ENCODE assay signal across 8 mouse cellular contexts in the genomic region with DNA sequence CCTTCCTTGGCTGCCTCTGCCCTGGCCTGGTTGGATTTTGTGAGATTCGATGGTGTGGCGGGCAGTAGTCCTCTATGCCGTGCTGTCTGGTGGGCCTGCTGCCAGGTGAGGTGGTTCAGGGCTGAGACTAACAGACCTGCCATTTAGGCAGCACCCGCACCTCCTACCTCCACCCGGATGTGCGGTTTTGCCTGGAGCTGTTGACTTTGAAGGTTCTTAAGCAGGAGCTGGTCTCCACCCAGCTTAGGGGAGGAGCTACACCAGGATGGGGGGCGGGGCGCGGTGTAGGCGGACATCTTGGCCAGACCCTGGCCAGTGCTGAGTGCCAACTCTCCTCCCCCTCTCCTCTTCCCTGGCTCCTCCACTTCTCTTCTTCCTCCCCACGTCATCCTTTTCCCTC. TPM values are rescaled to one million over a fixed set of nuclear protein-coding genes. Genes with fewer than 3 reads are reported as not detected.
DNase-seq lines count a peak whose midpoint lies in the region; ATAC-seq and TF ChIP-seq lines count a peak whose summit lies in the region.

No protein-coding gene starts in this region.

- WGBS in hindbrain, embryonic 11.5 days = 59% methylated on average over 11 of the region's 11 CpGs
- 62% methylated on average over 11 of the region's 11 CpGs for WGBS in hindbrain, embryonic 12.5 days
- 56% methylated on average over 11 of the region's 11 CpGs for WGBS in liver, adult 2 months

- intact Hi-C loops in heart, postnatal 25 days (cut with DNase I) = loop anchor here (1.0 kb wide), 1 partner anchor 52 kb away; no protein-coding TSS in a partner anchor

- H3K36me3 ChIP-seq in hindbrain, embryonic 11.5 days (ENCODE audit: control insufficient read depth, insufficient read depth, low read length) = no peaks in the 10 kb centered on the region
- H3K36me3 ChIP-seq in hindbrain, embryonic 12.5 days = no peaks in the 10 kb centered on the region
- H3K36me3 ChIP-seq in ES-E14 (ENCODE audit: control insufficient read depth, insufficient read depth, low read length, poor library complexity, severe bottlenecking) = no peaks in the 10 kb centered on the region
- H3K36me3 ChIP-seq in liver, adult 2 months (ENCODE audit: control insufficient read depth, insufficient read depth, low read length) = no peaks in the 10 kb centered on the region

- TF ChIP-seq CTCF in liver, adult 2 months (IDR thresholded peaks at IDR 0.05; ENCODE audit: low read depth, low read length) = no peak

- no peaks in the 10 kb centered on the region for H3K9me3 ChIP-seq in hindbrain, embryonic 11.5 days (ENCODE audit: control insufficient read depth, low read length)
- H3K9me3 ChIP-seq in hindbrain, embryonic 12.5 days (replicated peaks) = no peaks in the 10 kb centered on the region
- H3K9me3 ChIP-seq in ES-E14 (ENCODE audit: control insufficient read depth, insufficient read depth, low read depth, low read length) = no peaks in the 10 kb centered on the region

- in situ Hi-C loops in ES-E14 (cut with MboI; ENCODE audit: low sequenced_read_pairs in 2 of 2, unreplicated experiment in 2 of 2) = no loop called here

- DNase-seq in hindbrain, embryonic 11.5 days (ENCODE audit: low spot score) = peak; percentile 45
- DNase-seq in ES-E14 (ENCODE audit: low read depth, low spot score) (peak; percentile 78), adipocyte (ENCODE audit: low spot score) (no peak)
- DNase-seq in embryo, embryonic 10 days (ENCODE audit: low spot score) = peak; percentile 33
- peak; percentile 61 for DNase-seq in heart, postnatal 25 days (ENCODE audit: low spot score)
- DNase-seq in liver, adult 2 months (ENCODE audit: extremely low read depth, low read depth, low spot score) = peak; percentile 3
- DNase-seq in retina, embryonic 14.5 days (ENCODE audit: low spot score) = peak; percentile 48

- H3K27ac ChIP-seq in hindbrain, embryonic 11.5 days (ENCODE audit: low read depth, low read length) = no peak overlapping the region
- H3K27ac ChIP-seq in hindbrain, embryonic 12.5 days = no peak overlapping the region
- no peak overlapping the region for H3K27ac ChIP-seq in ES-E14 (ENCODE audit: insufficient read depth, low read depth, low read length, poor library complexity, severe bottlenecking)
- no peak overlapping the region for H3K27ac ChIP-seq in liver, adult 2 months (replicated peaks; ENCODE audit: insufficient read depth, low read depth, low read length)

- ATAC-seq in hindbrain, embryonic 11.5 days (ENCODE audit: low FRiP score) = no peak; the same call in 1 of the 2 replicates
- no peak for ATAC-seq in hindbrain, embryonic 12.5 days (ENCODE audit: low FRiP score)

- H3K4me3 ChIP-seq in hindbrain, embryonic 11.5 days (ENCODE audit: low read depth, low read length) = no peak overlapping the region
- no peak overlapping the region for H3K4me3 ChIP-seq in hindbrain, embryonic 12.5 days
- peak overlapping the region; percentile 33 to 47; a peak in 2 of 4 replicates for H3K4me3 ChIP-seq in ES-E14 (ENCODE audit: insufficient read depth in 1 of 2, low read depth in 1 of 2, low read length in 2 of 2, poor library complexity in 1 of 2, severe bottlenecking in 1 of 2)
- no peak overlapping the region for H3K4me3 ChIP-seq in liver, adult 2 months (ENCODE audit: insufficient read depth, low read depth, low read length)

- no peaks in the 10 kb centered on the region for H3K79me2 ChIP-seq in liver, adult 2 months (ENCODE audit: control insufficient read depth, insufficient read depth, low read length)

- H3K27me3 ChIP-seq in hindbrain, embryonic 11.5 days (ENCODE audit: control insufficient read depth, insufficient read depth, low read length) = no peaks in the 10 kb centered on the region
- H3K27me3 ChIP-seq in hindbrain, embryonic 12.5 days = 0 out of 2 replicates have a peak, but pooled peaks cover 2% of the 10 kb centered on the region
- no peaks in the 10 kb centered on the region for H3K27me3 ChIP-seq in liver, adult 2 months (ENCODE audit: control insufficient read depth, insufficient read depth, low read length)

- H3K4me1 ChIP-seq in hindbrain, embryonic 11.5 days (replicated peaks; ENCODE audit: control insufficient read depth, insufficient read depth, low read length) = peaks cover 6% of the 10 kb centered on the region
- H3K4me1 ChIP-seq in hindbrain, embryonic 12.5 days = peaks cover 26% of the 10 kb centered on the region
- peaks cover 9 to 28% of the 10 kb centered on the region in 2 experiments for H3K4me1 ChIP-seq in ES-E14 (ENCODE audit: control insufficient read depth in 2 of 2, insufficient read depth in 2 of 2, low read length in 2 of 2, poor library complexity in 1 of 2)
- H3K4me1 ChIP-seq in liver, adult 2 months (ENCODE audit: control insufficient read depth, insufficient read depth, low read length) = no peaks in the 10 kb centered on the region

- no peak overlapping the region for H3K4me2 ChIP-seq in hindbrain, embryonic 11.5 days (replicated peaks; ENCODE audit: low read depth, low read length)
- H3K4me2 ChIP-seq in hindbrain, embryonic 12.5 days (replicated peaks) = no peak overlapping the region

- no peak for TF ChIP-seq POLR2A in liver, adult 2 months (IDR thresholded peaks at IDR 0.05; ENCODE audit: extremely low read depth, insufficient read depth, low read length)

- no peak overlapping the region for H3K9ac ChIP-seq in hindbrain, embryonic 11.5 days (ENCODE audit: low read depth, low read length)
- H3K9ac ChIP-seq in hindbrain, embryonic 12.5 days = no peak overlapping the region
- H3K9ac ChIP-seq in ES-E14 (ENCODE audit: insufficient read depth, low read depth, low read length, poor library complexity, severe bottlenecking) = no peak overlapping the region
- no peak overlapping the region for H3K9ac ChIP-seq in liver, adult 2 months (ENCODE audit: low read depth, low read length)

TF ChIP-seq in ES-E14, 5 proteins besides CTCF, POLR2A, EP300 and RAD21:
- no peak for TF ChIP-seq ZNF384 (IDR thresholded peaks at IDR 0.05; ENCODE audit: low read depth, low read length)
TF ChIP-seq in ES-E14: peak in this region for 0.

RNA-seq across cellular contexts. Expression of a gene that starts 2.5 kb away (rescaled TPM):
- not detected in 2 replicates for polyA plus RNA-seq in hindbrain, embryonic 11.5 days (2014; fragmentation: Nextera tagmentation; extraction: Ambion mirVana)
- not detected in 2 replicates for polyA plus RNA-seq in hindbrain, embryonic 12.5 days (2016; fragmentation: Nextera tagmentation; extraction: Ambion mirVana)
- 0.89 TPM in 1 of 2 replicates, not detected in the other for total RNA-seq in ES-E14 (2012; rRNA removed)
- total RNA-seq in heart, postnatal 25 days (2021) = not detected
- total RNA-seq in liver, adult 2 months (2014; rRNA removed) = not detected in 2 replicates
- polyA plus RNA-seq in liver, adult 2 months (2012; rRNA removed) = not detected in 2 replicates

RNA-seq across cellular contexts. Expression of a gene that starts 39.8 kb away (rescaled TPM):
- 34.1 and 38.8 TPM in 2 replicates for polyA plus RNA-seq in hindbrain, embryonic 11.5 days (2014; fragmentation: Nextera tagmentation; extraction: Ambion mirVana)
- polyA plus RNA-seq in hindbrain, embryonic 12.5 days (2016; fragmentation: Nextera tagmentation; extraction: Ambion mirVana) = 23.8 and 27.6 TPM in 2 replicates
- 13.3 and 28.1 TPM in 2 replicates for total RNA-seq in ES-E14 (2012; rRNA removed)
- total RNA-seq in heart, postnatal 25 days (2021) = 10 to 100 TPM in 1 of 2 experiments, 1 to 10 TPM in 1; 7.3 to 10.8 TPM
- 4.2 and 5.5 TPM in 2 replicates for total RNA-seq in liver, adult 2 months (2014; rRNA removed)
- 9.2 and 9.5 TPM in 2 replicates for polyA plus RNA-seq in liver, adult 2 months (2012; rRNA removed)

Comparison
In these comparisons a context has a peak if more than half of its experiments do, and no peak if none do; other contexts are left out.
1. H3K4me3 ChIP-seq: peak in ES-E14 (2 of 2); none in hindbrain, embryonic 11.5 days (single experiment), hindbrain, embryonic 12.5 days (single experiment) and liver, adult 2 months (single experiment).